Mouse (Mus musculus): Measurements from ENCODE around the gene Rgs9bp. TPM values are rescaled to one million over a fixed set of nuclear protein-coding genes. Genes with fewer than 3 reads are reported as not detected.
A peak's percentile ranks its signal among the peaks of the same experiment; 100 is the strongest.

Gene Rgs9bp
- polyA plus RNA-seq, 1 experiment, result 0.45 TPM

- H3K4me3 ChIP-seq (replicated peaks; ENCODE audit: control insufficient read depth, low read depth, low read length), result no peak overlapping the region
- no peak overlapping the region for H3K27ac ChIP-seq (ENCODE audit: control insufficient read depth, insufficient read depth, low read depth, low read length, poor library complexity)
- peaks cover 2% of the 10 kb centered on the region for H3K4me1 ChIP-seq (ENCODE audit: control insufficient read depth, insufficient read depth, low read length)
- TF ChIP-seq POLR2A (IDR thresholded peaks at IDR 0.05; ENCODE audit: borderline replicate concordance, control insufficient read depth, low read depth, low read length) (no peak), CTCF (IDR thresholded peaks at IDR 0.05; ENCODE audit: control insufficient read depth, insufficient read depth, low read length) (no peak)
- WGBS, result 85% methylated on average over 5 of the region's 5 CpGs
Observed at GRCm38 (mm10) chr7:35602766-35603165, 17.4 kb upstream of the Rgs9bp start.

DNA sequence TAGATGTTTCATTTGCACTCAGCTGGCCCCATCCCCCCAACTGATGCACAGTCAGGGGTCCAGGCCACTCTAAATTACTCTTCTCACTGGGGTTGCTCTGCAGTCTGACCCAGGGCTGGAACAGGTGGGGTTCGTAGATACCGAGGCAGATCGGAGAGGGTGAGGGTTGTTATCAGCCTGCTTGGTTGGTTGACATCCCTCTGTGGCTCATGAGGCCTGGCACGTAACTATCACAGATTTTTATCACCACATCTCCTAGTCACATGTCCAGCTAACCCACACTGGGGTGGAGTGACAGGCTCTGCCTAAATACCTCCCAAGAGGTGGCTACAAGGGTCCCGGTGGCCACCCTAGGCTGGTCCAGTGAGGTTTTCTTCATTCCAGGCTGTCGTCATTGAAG, 15.7 kb upstream of the Rgs9bp start:
- TF ChIP-seq CTCF (IDR thresholded peaks at IDR 0.05; ENCODE audit: control insufficient read depth, insufficient read depth, low read length) (no peak), POLR2A (IDR thresholded peaks at IDR 0.05; ENCODE audit: borderline replicate concordance, control insufficient read depth, low read depth, low read length) (no peak)
- Histone ChIP-seq H3K27ac (ENCODE audit: control insufficient read depth, insufficient read depth, low read depth, low read length, poor library complexity) (no peak overlapping the region), H3K4me3 (replicated peaks; ENCODE audit: control insufficient read depth, low read depth, low read length) (no peak overlapping the region), H3K4me1 (ENCODE audit: control insufficient read depth, insufficient read depth, low read length) (no peaks in the 10 kb centered on the region; the same call in none of the 2 replicates)
- 54% methylated on average over 6 of the region's 6 CpGs for WGBS

GRCm38 (mm10) chr7:35600031-35600430, 14.6 kb upstream of the Rgs9bp start:
- Histone ChIP-seq H3K4me1 (ENCODE audit: control insufficient read depth, insufficient read depth, low read length) (no peaks in the 10 kb centered on the region; the same call in 1 of the 2 replicates), H3K27ac (ENCODE audit: control insufficient read depth, insufficient read depth, low read depth, low read length, poor library complexity) (peak overlapping the region; percentile 14; the same call in 1 of the 2 replicates), H3K4me3 (replicated peaks; ENCODE audit: control insufficient read depth, low read depth, low read length) (no peak overlapping the region)
- TF ChIP-seq CTCF (IDR thresholded peaks at IDR 0.05; ENCODE audit: control insufficient read depth, insufficient read depth, low read length) (no peak), POLR2A (IDR thresholded peaks at IDR 0.05; ENCODE audit: borderline replicate concordance, control insufficient read depth, low read depth, low read length) (no peak)
- WGBS, result 88% methylated on average over 10 of the region's 10 CpGs

DNA sequence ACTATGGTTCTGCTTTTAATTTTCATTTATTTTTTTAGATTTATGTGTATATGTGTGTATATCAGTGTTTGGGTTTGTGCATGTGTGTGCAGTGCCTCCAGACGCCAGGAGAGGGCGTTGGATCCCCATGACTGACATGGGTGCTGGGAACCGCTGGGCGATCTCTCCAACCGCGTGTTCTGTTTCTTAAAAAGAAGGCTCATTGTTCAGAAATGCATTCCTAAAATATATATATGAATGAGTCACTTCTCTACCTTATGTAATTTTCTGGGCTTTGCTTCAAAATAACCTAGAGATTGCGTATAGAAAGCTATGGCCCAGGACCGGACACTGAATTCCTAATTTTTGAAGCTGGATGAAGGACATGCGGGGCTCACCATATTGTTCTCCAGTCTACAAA, 14.1 kb upstream of the Rgs9bp start:
- TF ChIP-seq CTCF (IDR thresholded peaks at IDR 0.05; ENCODE audit: control insufficient read depth, insufficient read depth, low read length) (no peak), POLR2A (IDR thresholded peaks at IDR 0.05; ENCODE audit: borderline replicate concordance, control insufficient read depth, low read depth, low read length) (no peak)
- Histone ChIP-seq H3K27ac (ENCODE audit: control insufficient read depth, insufficient read depth, low read depth, low read length, poor library complexity) (no peak overlapping the region), H3K4me3 (replicated peaks; ENCODE audit: control insufficient read depth, low read depth, low read length) (no peak overlapping the region), H3K4me1 (ENCODE audit: control insufficient read depth, insufficient read depth, low read length) (no peaks in the 10 kb centered on the region; the same call in 1 of the 2 replicates)
- 91% methylated on average over 9 of the region's 9 CpGs for WGBS

DNA sequence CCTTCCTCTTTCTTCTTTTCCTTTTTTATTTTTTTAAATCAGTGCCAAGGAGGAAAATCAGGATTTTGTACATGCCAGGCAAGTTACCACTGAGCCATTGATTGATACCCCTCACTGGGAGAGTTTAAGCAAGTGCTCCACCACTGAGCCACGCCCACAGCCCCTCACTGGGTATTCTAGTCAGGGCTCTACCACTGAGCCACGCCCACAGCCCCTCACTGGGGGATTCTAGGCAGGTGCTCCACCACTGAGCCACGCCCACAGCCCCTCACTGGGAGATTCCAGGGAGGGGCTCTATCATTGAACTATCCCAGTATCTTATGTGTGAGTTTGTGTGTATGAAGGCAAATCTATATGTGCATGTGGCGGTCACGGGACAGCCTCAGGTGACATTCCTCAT, 8.9 kb upstream of the Rgs9bp start:
- no peak for TF ChIP-seq POLR2A (IDR thresholded peaks at IDR 0.05; ENCODE audit: borderline replicate concordance, control insufficient read depth, low read depth, low read length)
- no peak for TF ChIP-seq CTCF (IDR thresholded peaks at IDR 0.05; ENCODE audit: control insufficient read depth, insufficient read depth, low read length)
- peaks cover 1% of the 10 kb centered on the region; the same call in 1 of the 2 replicates for H3K4me1 ChIP-seq (ENCODE audit: control insufficient read depth, insufficient read depth, low read length)
- WGBS, result 74% methylated on average over 5 of the region's 5 CpGs
- H3K4me3 ChIP-seq (replicated peaks; ENCODE audit: control insufficient read depth, low read depth, low read length), result no peak overlapping the region
- H3K27ac ChIP-seq (ENCODE audit: control insufficient read depth, insufficient read depth, low read depth, low read length, poor library complexity), result no peak overlapping the region

- H3K4me1 ChIP-seq (ENCODE audit: control insufficient read depth, insufficient read depth, low read length), result peaks cover 1% of the 10 kb centered on the region
Observed at GRCm38 (mm10) chr7:35590731-35591191, 5.4 kb upstream of the Rgs9bp start.

GRCm38 (mm10) chr7:35589485-35589884, 4.1 kb upstream of the Rgs9bp start:
- Histone ChIP-seq H3K4me1 (ENCODE audit: control insufficient read depth, insufficient read depth, low read length) (peaks cover 1% of the 10 kb centered on the region), H3K4me3 (replicated peaks; ENCODE audit: control insufficient read depth, low read depth, low read length) (no peak overlapping the region), H3K27ac (ENCODE audit: control insufficient read depth, insufficient read depth, low read depth, low read length, poor library complexity) (no peak overlapping the region)
- no peak for TF ChIP-seq POLR2A (IDR thresholded peaks at IDR 0.05; ENCODE audit: borderline replicate concordance, control insufficient read depth, low read depth, low read length)
- no peak for TF ChIP-seq CTCF (IDR thresholded peaks at IDR 0.05; ENCODE audit: control insufficient read depth, insufficient read depth, low read length)
- 43% methylated on average over 7 of the region's 7 CpGs for WGBS

More at GRCm38 (mm10) chr7:35590731-35591191, 5.4 kb upstream of the Rgs9bp start:
- Histone ChIP-seq H3K27ac (ENCODE audit: control insufficient read depth, insufficient read depth, low read depth, low read length, poor library complexity) (no peak overlapping the region), H3K4me3 (replicated peaks; ENCODE audit: control insufficient read depth, low read depth, low read length) (no peak overlapping the region)
- TF ChIP-seq POLR2A (IDR thresholded peaks at IDR 0.05; ENCODE audit: borderline replicate concordance, control insufficient read depth, low read depth, low read length), result no peak
- no peak for TF ChIP-seq CTCF (IDR thresholded peaks at IDR 0.05; ENCODE audit: control insufficient read depth, insufficient read depth, low read length)
- WGBS, result 88% methylated on average over 10 of the region's 10 CpGs

DNA sequence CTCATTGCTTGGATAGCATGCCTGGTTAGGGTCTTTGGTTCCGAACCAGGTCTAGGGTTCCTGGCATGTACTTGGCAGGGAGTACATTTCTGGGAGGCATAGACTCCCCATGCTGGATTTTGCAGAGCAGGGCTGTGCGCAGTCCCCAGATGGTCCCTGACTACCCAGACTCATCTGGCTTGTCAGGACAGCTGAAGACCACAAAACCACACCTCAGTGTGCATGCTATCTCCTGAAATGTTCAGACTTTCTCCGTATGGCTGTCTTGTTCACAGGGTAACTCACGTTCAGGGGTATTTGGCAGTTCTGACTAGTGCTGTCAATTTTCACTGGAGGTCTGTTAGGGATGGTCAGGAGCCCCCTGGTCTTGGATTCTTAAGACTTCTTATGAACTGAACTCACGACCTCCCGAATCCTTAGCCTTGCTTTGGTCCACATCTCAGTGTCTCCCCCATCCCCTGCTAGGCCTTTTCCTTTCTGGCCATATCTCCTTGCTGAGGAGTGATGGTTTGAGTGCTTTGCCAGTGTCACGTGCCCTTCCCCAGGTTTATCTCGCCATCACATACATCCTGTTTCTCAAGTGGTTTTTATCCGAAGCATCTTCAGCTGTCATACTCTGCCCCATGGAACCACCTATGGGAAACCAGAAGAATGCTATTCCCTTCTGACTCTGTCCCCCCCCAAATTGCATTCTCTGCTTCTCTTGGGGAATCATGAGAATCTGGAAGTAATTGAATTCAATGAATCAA, 3.5 kb upstream of the Rgs9bp start:
- 17% methylated on average over 9 of the region's 9 CpGs for WGBS

More for the DNA sequence above, 3.5 kb upstream of the Rgs9bp start:
- no peak overlapping the region for H3K4me3 ChIP-seq (replicated peaks; ENCODE audit: control insufficient read depth, low read depth, low read length)
- TF ChIP-seq POLR2A (IDR thresholded peaks at IDR 0.05; ENCODE audit: borderline replicate concordance, control insufficient read depth, low read depth, low read length), result no peak
- no peak for TF ChIP-seq CTCF (IDR thresholded peaks at IDR 0.05; ENCODE audit: control insufficient read depth, insufficient read depth, low read length)
- H3K27ac ChIP-seq (ENCODE audit: control insufficient read depth, insufficient read depth, low read depth, low read length, poor library complexity), result no peak overlapping the region
- H3K4me1 ChIP-seq (ENCODE audit: control insufficient read depth, insufficient read depth, low read length), result peaks cover 1% of the 10 kb centered on the region
